Mouse (Mus musculus) spleen, postnatal 10 days (tissue): Measurements from ENCODE around the gene Tead2.

Source experiments
- DNase-seq, 2 experiments: peaks; one replicate each; pipeline ENCODE4 v3.0.0; 2021 to 2022; ENCODE audit warnings: low spot score in 2 of 2

The Tead2 gene

GRCm38 (mm10) chr7:45191803-45192363 is 23.7 kb upstream of the Tead2 start:
- DNase-seq: no peak

GRCm38 (mm10) chr7:45192585-45193310 is 22.8 kb upstream of the Tead2 start:
- DNase-seq: no peak

- no peak for DNase-seq
These were observed 22.1 kb upstream of the Tead2 start for GRCm38 (mm10) chr7:45193406-45193805.

- no peak for DNase-seq
These were observed 21.4 kb upstream of the Tead2 start for GRCm38 (mm10) chr7:45193871-45194785.

GRCm38 (mm10) chr7:45195341-45196175 is 20.0 kb upstream of the Tead2 start:
- no peak for DNase-seq

- no peak for DNase-seq
These were observed 19.4 kb upstream of the Tead2 start for GRCm38 (mm10) chr7:45196176-45196535.

GRCm38 (mm10) chr7:45196994-45197393 is 18.6 kb upstream of the Tead2 start:
- no peak for DNase-seq

GRCm38 (mm10) chr7:45198435-45198834 is 17.1 kb upstream of the Tead2 start:
- DNase-seq: peak in 1 of 2 experiments; percentile 68

GRCm38 (mm10) chr7:45198961-45199360 is 16.6 kb upstream of the Tead2 start:
- DNase-seq: no peak

GRCm38 (mm10) chr7:45202654-45203053 is 12.9 kb upstream of the Tead2 start:
- no peak for DNase-seq

- DNase-seq: peak; percentile 63 to 88
These were observed 11.0 kb upstream of the Tead2 start, which contains the start of gene Ccdc155 for GRCm38 (mm10) chr7:45204380-45205143. Gene Ccdc155 (minus strand): TSS chr7:45204892.

- no peak for DNase-seq
These were observed 7.3 kb upstream of the Tead2 start for GRCm38 (mm10) chr7:45208260-45208659.

- DNase-seq: no peak
These were observed 4.5 kb upstream of the Tead2 start for GRCm38 (mm10) chr7:45211070-45211469.

- DNase-seq: peak in 1 of 2 experiments; percentile 52
These were observed 3.7 kb upstream of the Tead2 start, which contains the start of gene Dkkl1 for GRCm38 (mm10) chr7:45211851-45212251. Gene Dkkl1 (minus strand): TSS chr7:45212147.

- DNase-seq: no peak
These were observed 3.2 kb upstream of the Tead2 start for GRCm38 (mm10) chr7:45212356-45212755.

- DNase-seq: no peak
These were observed 1.8 kb upstream of the Tead2 start for GRCm38 (mm10) chr7:45213708-45214107.

- peak in 1 of 2 experiments; percentile 31 for DNase-seq
These were observed 1.1 kb downstream of the Tead2 start for GRCm38 (mm10) chr7:45216442-45217183.

GRCm38 (mm10) chr7:45221680-45222079 is 6.1 kb downstream of the Tead2 start:
- DNase-seq: no peak

- DNase-seq: no peak
These were observed 9.3 kb downstream of the Tead2 start for GRCm38 (mm10) chr7:45224826-45225225.

GRCm38 (mm10) chr7:45226421-45226820 is 10.9 kb downstream of the Tead2 start:
- no peak for DNase-seq
